Mouse (Mus musculus): ENCODE measurements around the gene Ogg1. TPM values are rescaled to one million over a fixed set of nuclear protein-coding genes. Genes with fewer than 3 reads are reported as not detected.
"Not testable (repeated sequence)": the region's sequence is repeated elsewhere in the genome, so short reads cannot be mapped to it uniquely, and the experiment has no call there.

The Ogg1 gene
- polyA plus RNA-seq, 1 experiment from 2014 or later: 9.0 TPM

DNA sequence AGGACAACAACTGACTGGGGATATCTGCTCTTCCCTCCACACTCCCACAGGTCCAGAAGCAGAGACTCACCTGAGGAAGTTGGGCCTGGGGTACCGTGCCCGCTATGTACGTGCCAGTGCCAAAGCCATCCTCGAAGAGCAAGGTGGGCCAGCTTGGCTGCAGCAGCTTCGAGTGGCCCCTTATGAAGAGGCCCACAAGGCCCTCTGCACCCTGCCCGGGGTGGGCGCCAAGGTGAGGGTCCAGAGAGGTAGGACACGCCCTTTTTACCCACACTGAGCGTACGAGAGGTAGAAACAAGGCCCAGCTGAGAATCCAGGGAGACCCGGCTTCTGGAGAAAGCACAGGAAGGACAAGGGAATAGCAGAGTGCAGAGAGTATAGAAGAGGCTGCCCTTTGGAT lies 4.9 kb downstream of the Ogg1 start:
- no peak overlapping the region for H3K27ac ChIP-seq (ENCODE audit: poor library complexity, severe bottlenecking)
- no peak for ATAC-seq (ENCODE audit: insufficient number of reproducible peaks, low FRiP score)
- H3K4me2 ChIP-seq: no peak overlapping the region
- H3K36me3 ChIP-seq: peaks cover 55% of the 10 kb centered on the region
- H3K27me3 ChIP-seq (replicated peaks): no peaks in the 10 kb centered on the region
- no peak overlapping the region for H3K9ac ChIP-seq
- no peaks in the 10 kb centered on the region for H3K9me3 ChIP-seq (replicated peaks)
- peaks cover 36% of the 10 kb centered on the region for H3K4me1 ChIP-seq (replicated peaks)
- 88% methylated on average over 11 of the region's 11 CpGs for WGBS
- no peak overlapping the region for H3K4me3 ChIP-seq

DNA sequence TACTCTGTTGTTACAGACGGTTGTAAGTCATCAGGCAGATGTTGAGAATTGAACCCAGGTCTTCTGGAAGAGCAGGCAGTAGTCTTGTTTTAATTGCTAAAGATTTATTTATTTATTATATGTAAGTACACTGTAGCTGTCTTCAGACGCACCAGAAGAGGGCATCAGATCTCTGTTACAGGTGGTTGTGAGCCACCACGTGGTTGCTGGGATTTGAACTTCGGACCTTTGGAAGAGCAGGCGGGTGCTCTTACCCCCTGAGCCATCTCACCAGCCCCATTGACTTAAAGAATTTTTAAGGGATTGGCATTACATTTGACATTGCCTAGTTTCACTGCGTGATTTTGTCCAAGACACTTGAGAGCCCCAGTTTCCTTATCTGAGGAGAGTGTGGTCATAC lies 6.0 kb downstream of the Ogg1 start:
- WGBS: 75% methylated on average over 6 of the region's 6 CpGs
- H3K9ac ChIP-seq; H3K9me3 ChIP-seq (replicated peaks); H3K4me3 ChIP-seq; ATAC-seq (ENCODE audit: insufficient number of reproducible peaks, low FRiP score); H3K4me2 ChIP-seq; H3K27me3 ChIP-seq (replicated peaks): not testable (repeated sequence)
- Histone ChIP-seq H3K36me3 (peaks cover 62% of the 10 kb centered on the region), H3K27ac (ENCODE audit: poor library complexity, severe bottlenecking) (peak overlapping the region; percentile 73), H3K4me1 (replicated peaks) (peaks cover 39% of the 10 kb centered on the region)

DNA sequence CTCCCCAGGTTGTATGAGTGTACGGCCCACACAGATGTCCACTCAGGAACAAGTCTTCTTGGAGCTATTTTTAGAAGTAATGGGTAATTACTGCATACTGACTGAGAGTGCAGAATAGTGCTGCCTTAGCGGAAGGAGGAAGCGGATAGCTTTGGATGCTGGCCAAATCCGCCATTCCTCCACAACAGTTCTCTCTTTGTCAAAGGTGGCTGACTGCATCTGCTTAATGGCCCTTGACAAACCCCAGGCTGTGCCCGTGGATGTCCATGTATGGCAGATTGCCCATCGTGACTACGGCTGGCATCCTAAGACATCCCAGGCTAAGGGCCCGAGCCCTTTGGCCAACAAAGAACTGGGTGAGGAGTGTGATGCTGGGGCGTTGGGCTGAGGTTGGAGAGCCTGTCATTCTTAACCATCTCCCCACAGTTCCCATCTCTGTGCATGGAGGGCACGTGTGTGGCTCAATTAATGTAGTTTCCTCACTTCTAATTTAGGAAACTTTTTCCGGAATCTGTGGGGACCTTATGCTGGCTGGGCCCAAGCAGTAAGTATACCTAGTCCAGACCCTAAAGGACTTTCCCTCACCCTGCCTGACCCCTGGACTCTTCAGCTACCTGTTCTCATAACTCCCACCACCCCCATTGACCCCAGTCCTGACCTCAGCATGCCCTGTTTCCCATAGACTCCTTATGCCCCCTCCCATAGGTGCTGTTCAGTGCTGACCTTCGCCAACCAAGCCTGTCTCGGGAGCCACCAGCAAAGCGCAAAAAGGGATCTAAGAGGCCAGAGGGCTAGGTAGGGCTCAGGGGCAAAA lies 6.6 kb downstream of the Ogg1 start:
- H3K4me3 ChIP-seq: no peak overlapping the region
- ATAC-seq (ENCODE audit: insufficient number of reproducible peaks, low FRiP score): peak; percentile 53
- H3K36me3 ChIP-seq: peaks cover 68% of the 10 kb centered on the region
- H3K9ac ChIP-seq: peak overlapping the region; percentile 22; the same call in 1 of the 2 replicates
- peak overlapping the region; percentile 35; the same call in 1 of the 2 replicates for H3K4me2 ChIP-seq
- no peaks in the 10 kb centered on the region for H3K27me3 ChIP-seq (replicated peaks)
- WGBS: 47% methylated on average over 14 of the region's 14 CpGs
- peak overlapping the region; percentile 73 for H3K27ac ChIP-seq (ENCODE audit: poor library complexity, severe bottlenecking)
- H3K9me3 ChIP-seq (replicated peaks): no peaks in the 10 kb centered on the region
- H3K4me1 ChIP-seq (replicated peaks): peaks cover 33% of the 10 kb centered on the region

DNA sequence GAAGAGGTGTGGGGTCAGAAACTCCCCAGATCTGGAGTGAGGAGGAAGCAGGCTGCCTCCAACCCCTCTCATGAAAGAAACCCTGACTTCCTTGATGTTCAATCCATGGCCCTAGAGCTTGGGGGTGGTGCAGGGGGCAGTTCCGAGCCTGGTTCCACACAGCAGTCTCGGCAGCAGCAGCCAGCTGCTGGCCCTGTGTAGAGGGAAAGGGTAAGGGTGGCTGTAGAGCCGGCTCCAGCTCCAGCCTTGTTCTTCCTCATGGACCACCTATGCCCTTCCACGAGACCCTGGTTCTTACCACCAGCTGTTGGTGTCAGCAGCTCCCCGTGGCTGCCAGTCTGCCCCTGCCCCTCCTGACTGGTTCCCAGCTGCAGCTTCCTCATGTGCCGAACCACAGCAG lies 7.4 kb downstream of the Ogg1 start:
- no peak for ATAC-seq (ENCODE audit: insufficient number of reproducible peaks, low FRiP score)
- 83% methylated on average over 6 of the region's 6 CpGs for WGBS
- H3K4me3 ChIP-seq: no peak overlapping the region
- no peak overlapping the region for H3K9ac ChIP-seq
- no peaks in the 10 kb centered on the region for H3K27me3 ChIP-seq (replicated peaks)
- H3K9me3 ChIP-seq (replicated peaks): no peaks in the 10 kb centered on the region
- no peak overlapping the region for H3K4me2 ChIP-seq
- peaks cover 28% of the 10 kb centered on the region for H3K4me1 ChIP-seq (replicated peaks)
- no peak overlapping the region for H3K27ac ChIP-seq (ENCODE audit: poor library complexity, severe bottlenecking)
- peaks cover 72% of the 10 kb centered on the region for H3K36me3 ChIP-seq

DNA sequence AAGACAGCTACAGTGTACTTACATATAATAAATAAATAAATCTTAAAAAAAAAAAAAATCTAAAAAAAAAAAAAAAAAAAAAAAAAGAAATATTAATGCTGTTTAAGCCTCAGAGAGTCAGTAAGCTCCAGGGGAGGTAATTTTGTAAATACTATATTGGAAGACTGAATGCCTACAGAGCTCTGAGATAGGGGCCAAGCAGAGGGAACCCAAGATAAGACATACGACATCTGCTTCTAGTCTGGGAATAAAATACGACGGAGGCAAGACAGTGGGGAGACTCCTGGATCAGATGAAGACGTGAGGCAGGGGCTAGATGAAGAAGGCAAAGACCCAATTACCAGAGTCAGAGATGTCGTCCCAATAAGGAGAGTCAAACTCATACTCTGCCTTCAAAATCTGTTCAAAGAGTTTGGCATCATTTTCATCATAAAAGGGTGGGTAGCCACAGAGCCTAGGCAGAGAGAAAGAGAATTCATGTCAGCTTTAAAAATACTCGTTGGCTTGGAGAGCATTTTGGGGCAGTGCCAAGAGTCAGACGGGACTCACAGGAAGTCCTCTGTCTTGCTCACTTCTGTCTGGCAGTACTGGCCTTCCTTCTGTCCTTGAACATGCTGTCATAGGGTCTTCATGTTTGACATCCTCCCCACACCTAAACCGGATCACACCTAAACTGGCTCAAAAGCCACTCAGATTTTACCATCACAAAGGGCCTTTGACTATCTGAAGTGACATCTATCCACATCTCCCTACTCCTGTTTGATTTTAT lies 10.3 kb downstream of the Ogg1 start:
- no peak overlapping the region for H3K4me3 ChIP-seq
- H3K4me1 ChIP-seq (replicated peaks): peaks cover 32% of the 10 kb centered on the region
- no peak for ATAC-seq (ENCODE audit: insufficient number of reproducible peaks, low FRiP score)
- H3K27me3 ChIP-seq (replicated peaks): no peaks in the 10 kb centered on the region
- H3K9ac ChIP-seq: no peak overlapping the region
- H3K9me3 ChIP-seq (replicated peaks): no peaks in the 10 kb centered on the region
- H3K4me2 ChIP-seq: no peak overlapping the region
- 51% methylated on average over 8 of the region's 8 CpGs for WGBS
- peaks cover 75% of the 10 kb centered on the region for H3K36me3 ChIP-seq
- H3K27ac ChIP-seq (ENCODE audit: poor library complexity, severe bottlenecking): no peak overlapping the region

DNA sequence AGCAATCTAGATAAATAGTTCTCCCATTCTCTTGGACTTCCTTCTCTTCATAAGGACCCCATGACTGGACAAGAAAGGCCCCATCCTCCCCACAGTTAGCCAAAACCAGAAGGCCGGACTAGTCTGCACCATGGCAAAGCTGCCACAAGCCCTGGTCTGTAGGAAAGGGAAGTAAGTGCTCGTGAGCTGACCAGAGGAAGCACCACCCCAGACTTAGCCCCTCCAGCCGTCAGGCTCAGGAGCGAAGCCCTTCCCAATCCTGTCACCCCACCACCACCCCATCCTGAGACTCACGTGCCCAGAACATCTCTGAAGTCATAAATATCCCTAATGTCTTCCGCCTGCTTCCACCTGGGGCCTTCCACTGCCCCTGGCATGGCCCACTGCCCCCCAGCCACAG lies 14.8 kb downstream of the Ogg1 start:
- 78% methylated on average over 6 of the region's 6 CpGs for WGBS
- peak overlapping the region; percentile 72 for H3K4me2 ChIP-seq
- H3K4me1 ChIP-seq (replicated peaks): peaks cover 40% of the 10 kb centered on the region
- peak overlapping the region; percentile 42; the same call in 1 of the 2 replicates for H3K27ac ChIP-seq (ENCODE audit: poor library complexity, severe bottlenecking)
- peak overlapping the region; percentile 55; the same call in 1 of the 2 replicates for H3K9ac ChIP-seq
- no peaks in the 10 kb centered on the region for H3K9me3 ChIP-seq (replicated peaks)
- H3K27me3 ChIP-seq (replicated peaks): no peaks in the 10 kb centered on the region
- ATAC-seq (ENCODE audit: insufficient number of reproducible peaks, low FRiP score): no peak
- H3K36me3 ChIP-seq: peaks cover 40% of the 10 kb centered on the region
- H3K4me3 ChIP-seq: peak overlapping the region; percentile 57; the same call in 1 of the 2 replicates

DNA sequence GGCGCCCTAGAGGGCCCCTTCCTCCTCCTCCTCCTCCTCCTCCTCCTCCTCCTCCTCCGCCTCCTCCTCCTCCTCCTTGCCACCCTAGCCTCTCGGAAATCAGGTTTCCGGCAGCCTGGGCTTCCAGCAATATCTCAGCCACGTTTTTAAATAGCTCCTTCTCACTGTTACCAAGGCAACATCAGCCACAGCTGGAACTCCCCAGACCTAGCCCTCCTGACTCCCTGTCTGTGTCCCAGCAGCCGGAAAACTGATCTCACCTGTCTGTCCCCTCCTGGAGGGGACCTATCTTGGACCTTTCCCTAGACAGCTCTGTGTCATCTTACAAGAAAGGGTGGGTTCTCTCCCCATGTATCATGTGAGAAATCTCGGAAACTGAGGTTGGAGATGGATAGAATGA lies 15.5 kb downstream of the Ogg1 start:
- Histone ChIP-seq H3K4me2 (peak overlapping the region; percentile 72), H3K36me3 (peaks cover 38% of the 10 kb centered on the region), H3K9me3 (replicated peaks) (no peaks in the 10 kb centered on the region), H3K9ac (peak overlapping the region; percentile 44; the same call in 1 of the 2 replicates), H3K4me1 (replicated peaks) (peaks cover 35% of the 10 kb centered on the region), H3K27me3 (replicated peaks) (no peaks in the 10 kb centered on the region), H3K4me3 (peak overlapping the region; percentile 57), H3K27ac (ENCODE audit: poor library complexity, severe bottlenecking) (peak overlapping the region; percentile 42)
- ATAC-seq (ENCODE audit: insufficient number of reproducible peaks, low FRiP score): no peak
- WGBS: 34% methylated on average over 4 of the region's 7 CpGs

DNA sequence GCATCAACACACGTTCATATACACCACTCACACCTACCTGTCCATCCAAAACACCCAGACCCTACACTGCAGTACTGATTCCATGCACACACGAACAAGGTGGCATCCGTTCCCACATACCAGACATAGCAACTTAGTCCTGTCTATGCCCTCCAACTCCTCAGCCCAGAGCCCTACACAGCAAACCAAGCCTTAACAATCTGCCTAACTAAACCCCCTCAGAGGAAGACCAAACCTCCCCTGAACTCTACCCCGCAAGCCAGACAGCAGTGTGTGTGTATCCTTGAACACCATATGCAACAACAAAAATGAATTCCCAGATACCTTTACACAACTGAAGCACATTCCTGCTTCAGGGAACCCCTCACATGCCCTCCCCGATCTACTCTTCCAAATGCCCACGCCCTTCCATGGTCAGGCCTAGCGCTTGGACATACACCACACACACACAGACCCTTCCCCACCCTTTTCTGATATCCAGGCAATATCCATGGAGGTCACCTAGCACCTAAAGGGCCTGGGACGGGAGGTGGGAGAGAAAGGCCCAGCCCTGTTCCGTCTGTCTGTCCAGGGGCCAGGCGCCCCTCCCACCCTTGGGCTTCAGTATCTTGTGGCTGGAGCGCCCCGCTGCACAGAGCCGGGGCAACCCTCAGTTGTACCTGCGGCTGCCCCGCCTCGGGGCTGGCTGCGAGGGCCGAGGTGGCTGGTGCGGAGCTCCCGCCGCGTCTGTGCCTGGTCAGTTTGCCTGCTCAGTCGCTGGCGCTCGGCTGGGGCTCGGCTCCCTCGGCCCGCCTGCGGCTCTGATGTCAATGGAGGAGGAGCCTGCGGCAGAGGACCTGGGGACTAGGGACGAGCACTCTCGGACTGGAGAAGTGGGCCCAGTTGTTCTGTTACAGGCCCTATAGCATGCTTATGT lies 16.7 kb downstream of the Ogg1 start, which contains the start of gene Camk1:
Gene Camk1, minus strand, starts transcription at position 808 of the 916 bp plus-strand sequence.
- H3K36me3 ChIP-seq: peaks cover 26% of the 10 kb centered on the region
- ATAC-seq (ENCODE audit: insufficient number of reproducible peaks, low FRiP score): peak; percentile 83
- 12% methylated on average over 32 of the region's 32 CpGs for WGBS

DNA sequence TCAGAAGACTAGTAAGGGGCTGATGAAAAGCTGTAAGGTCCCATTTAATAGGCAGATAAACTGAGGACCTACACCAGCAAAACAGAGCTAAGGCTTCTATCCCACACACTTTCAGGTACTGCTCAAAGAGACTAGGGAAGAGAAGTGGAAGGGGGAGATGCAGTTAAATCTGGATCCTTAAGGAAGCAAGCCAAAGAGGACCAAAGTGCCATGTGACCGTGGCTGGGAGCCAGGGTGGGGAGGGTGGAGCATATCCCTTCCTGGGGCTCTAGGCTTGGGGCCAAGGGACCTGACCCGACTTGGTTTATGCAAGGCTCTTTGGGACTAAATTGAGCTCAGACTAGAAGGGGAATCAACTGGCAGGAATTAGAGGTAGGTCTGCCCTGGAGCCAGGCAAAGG lies 17.5 kb downstream of the Ogg1 start:
- ATAC-seq (ENCODE audit: insufficient number of reproducible peaks, low FRiP score): no peak
- peaks cover 31% of the 10 kb centered on the region for H3K4me1 ChIP-seq (replicated peaks)
- H3K27me3 ChIP-seq (replicated peaks): no peaks in the 10 kb centered on the region
- 45% methylated on average over 2 of the region's 2 CpGs for WGBS
- peak overlapping the region; percentile 72 for H3K4me2 ChIP-seq
- H3K4me3 ChIP-seq: peak overlapping the region; percentile 57; the same call in 1 of the 2 replicates
- H3K9me3 ChIP-seq (replicated peaks): no peaks in the 10 kb centered on the region
- no peak overlapping the region for H3K27ac ChIP-seq (ENCODE audit: poor library complexity, severe bottlenecking)
- peaks cover 17% of the 10 kb centered on the region for H3K36me3 ChIP-seq
- H3K9ac ChIP-seq: peak overlapping the region; percentile 85; the same call in 1 of the 2 replicates

More for the DNA sequence above, 16.7 kb downstream of the Ogg1 start, which contains the start of gene Camk1:
- Histone ChIP-seq H3K9me3 (replicated peaks) (no peaks in the 10 kb centered on the region), H3K9ac (peak within 1 kb of the TSS; percentile 85), H3K4me2 (peak within 1 kb of the TSS; percentile 72), H3K4me1 (replicated peaks) (peaks cover 31% of the 10 kb centered on the region), H3K27me3 (replicated peaks) (no peaks in the 10 kb centered on the region), H3K4me3 (peak within 1 kb of the TSS; percentile 57), H3K27ac (ENCODE audit: poor library complexity, severe bottlenecking) (peak within 1 kb of the TSS; percentile 46; the same call in 1 of the 2 replicates)

DNA sequence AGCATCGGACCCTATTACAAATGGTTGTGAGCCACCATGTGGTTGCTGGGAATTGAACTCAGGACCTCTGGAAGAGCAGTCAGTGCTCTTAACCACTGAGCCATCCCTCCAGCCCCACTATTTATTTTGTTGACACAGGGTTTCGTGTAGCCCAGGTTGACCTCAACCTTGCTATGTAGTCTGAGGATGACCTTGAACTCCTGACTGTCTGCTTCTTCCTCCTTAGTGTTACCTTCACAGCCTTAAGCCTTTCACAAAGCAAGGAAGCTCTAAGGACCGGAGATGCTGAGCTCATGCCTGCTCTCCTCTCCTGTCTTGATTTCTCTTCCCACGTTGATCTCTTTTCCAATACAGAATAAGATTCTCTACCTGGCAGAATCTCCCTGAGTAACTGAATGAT lies 20.1 kb downstream of the Ogg1 start:
- Histone ChIP-seq H3K27ac (ENCODE audit: poor library complexity, severe bottlenecking) (no peak overlapping the region), H3K9ac (no peak overlapping the region), H3K4me1 (replicated peaks) (peaks cover 29% of the 10 kb centered on the region), H3K36me3 (no peaks in the 10 kb centered on the region), H3K4me2 (no peak overlapping the region), H3K9me3 (replicated peaks) (no peaks in the 10 kb centered on the region), H3K27me3 (replicated peaks) (no peaks in the 10 kb centered on the region), H3K4me3 (no peak overlapping the region)
- WGBS: 76% methylated on average over 4 of the region's 4 CpGs
- no peak for ATAC-seq (ENCODE audit: insufficient number of reproducible peaks, low FRiP score)

Data from heart, embryonic 12.5 days (tissue).